Mouse (Mus musculus) retina, postnatal 7 days (tissue): Measurements from ENCODE around the gene Castor1.
A peak's percentile ranks its signal among the peaks of the same experiment; 100 is the strongest.

Experiments used
- DNase-seq: peaks from one replicate; pipeline ENCODE4 v3.0.0-alpha.2; 2012; ENCODE audit warnings: low read depth, low spot score

Gene Castor1

GRCm38 (mm10) chr11:4235052-4235655, 17.1 kb downstream of the Castor1 start:
- no peak for DNase-seq

GRCm38 (mm10) chr11:4235665-4236545, 17.9 kb downstream of the Castor1 start, which contains the start of gene Osm:
Osm (plus strand) TSS chr11:4236420.
- DNase-seq, result no peak

- no peak for DNase-seq
These were observed 18.6 kb downstream of the Castor1 start for GRCm38 (mm10) chr11:4236546-4237067.

- DNase-seq, result no peak
These were observed 19.4 kb downstream of the Castor1 start for GRCm38 (mm10) chr11:4237389-4237912.

DNA sequence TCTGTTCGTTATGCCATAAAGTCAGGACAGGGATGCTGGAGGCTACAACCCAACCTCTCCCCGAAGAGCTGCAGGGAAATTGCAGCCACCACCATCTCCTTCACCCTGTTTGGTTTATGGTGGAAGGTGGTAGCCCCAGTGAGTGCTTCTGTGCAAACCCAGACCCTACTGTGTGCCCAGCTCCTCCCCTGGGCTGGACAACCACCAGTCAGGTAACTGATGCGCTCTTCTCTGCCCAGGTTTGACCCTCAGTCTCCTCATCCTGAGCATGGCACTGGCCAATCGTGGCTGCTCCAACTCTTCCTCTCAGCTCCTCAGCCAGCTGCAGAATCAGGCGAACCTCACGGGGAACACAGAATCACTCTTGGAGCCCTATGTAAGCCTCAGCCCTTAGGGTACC, 20.1 kb downstream of the Castor1 start:
- no peak for DNase-seq

DNA sequence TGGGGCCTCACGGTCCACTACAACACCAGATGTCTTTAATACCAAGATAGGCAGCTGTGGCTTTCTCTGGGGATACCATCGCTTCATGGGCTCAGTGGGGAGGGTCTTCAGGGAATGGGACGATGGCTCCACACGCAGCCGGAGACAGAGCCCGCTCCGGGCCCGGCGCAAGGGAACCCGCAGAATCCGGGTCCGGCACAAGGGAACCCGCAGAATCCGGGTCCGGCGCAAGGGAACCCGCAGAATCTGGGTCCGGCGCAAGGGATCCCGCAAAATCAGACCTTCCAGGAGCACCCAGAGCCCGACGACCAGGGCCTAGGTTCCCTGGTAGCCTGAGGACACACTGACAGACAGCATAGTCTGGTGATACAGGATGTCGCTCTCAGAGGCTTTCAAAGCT, 21.7 kb downstream of the Castor1 start:
- no peak for DNase-seq

DNA sequence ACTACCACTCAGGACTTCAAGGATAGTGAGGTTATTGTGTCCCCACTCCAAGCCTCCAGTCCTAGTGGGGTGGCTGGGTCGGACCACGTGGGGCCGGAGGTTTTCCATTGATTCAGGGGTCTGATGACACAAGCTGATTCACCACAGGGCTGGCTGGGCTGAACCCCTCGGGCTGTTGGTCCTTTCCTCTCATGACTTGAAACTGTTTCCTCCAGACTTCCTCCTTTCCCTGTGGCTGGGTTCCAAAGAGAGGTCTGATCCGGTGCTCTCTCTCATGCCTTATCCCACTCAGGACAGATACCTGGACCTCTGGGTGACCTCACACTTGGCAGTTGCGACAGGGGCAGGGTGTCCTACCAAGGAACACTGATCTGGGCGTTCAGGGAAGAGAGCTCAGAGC, 22.1 kb downstream of the Castor1 start:
- no peak for DNase-seq

- no peak for DNase-seq
These were observed 23.2 kb downstream of the Castor1 start for GRCm38 (mm10) chr11:4241180-4241579.

GRCm38 (mm10) chr11:4246126-4246525, 28.1 kb downstream of the Castor1 start:
- no peak for DNase-seq

DNA sequence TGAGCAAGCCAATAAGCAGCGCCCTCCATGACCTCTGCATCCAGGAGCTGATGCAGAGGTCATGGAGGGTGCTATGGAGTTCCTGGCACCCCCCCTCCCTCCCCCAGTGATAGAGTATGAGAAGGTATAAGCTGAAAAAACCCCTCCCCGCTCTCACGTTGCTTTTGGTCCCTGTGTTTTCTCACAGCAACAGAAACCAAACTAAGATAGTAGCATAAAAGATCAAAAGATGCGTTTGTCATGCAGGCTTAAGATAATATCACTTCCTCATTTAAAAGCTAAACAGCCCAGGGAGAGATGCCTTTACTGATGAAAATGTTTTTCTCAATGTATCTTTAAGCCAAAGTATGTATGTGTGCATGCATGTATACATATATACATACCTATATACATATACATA, 28.6 kb downstream of the Castor1 start:
- no peak for DNase-seq

DNA sequence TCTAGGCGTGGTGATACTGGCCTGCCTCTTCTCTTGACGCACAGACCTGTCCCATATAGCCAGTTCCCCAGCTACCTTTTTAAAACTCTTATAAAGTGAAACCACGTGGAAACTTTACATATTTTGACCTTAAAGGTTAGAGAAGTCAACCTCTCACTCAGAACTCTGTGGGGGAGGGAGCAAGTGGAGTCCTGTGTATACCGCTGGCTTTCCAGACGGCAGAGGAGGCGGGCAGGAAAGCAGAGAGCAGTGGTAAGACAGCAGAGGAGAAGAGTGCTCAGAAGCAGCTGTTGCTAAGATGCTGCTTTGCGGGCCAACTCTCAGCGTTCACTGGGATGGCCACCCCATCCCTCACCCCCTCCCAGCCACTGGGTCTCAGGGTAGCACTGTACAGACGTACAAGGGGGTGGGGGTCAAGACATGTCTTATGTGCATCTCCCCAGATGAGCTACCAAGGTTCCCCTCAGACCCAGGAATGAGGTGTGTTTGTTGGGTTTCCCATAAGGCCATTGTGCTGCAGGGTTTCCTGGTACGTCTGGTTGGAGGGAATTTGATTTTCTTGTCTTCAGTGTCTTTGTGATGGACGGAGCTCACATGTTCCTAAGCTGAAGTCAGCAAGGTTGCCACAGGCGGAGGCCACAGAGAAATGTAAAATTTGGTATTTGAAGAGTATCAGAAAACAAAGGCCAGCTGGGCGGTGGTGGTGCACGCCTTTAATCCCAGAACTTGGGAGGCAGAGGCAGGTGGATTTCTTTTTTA, 29.4 kb downstream of the Castor1 start:
- DNase-seq, result no peak

GRCm38 (mm10) chr11:4249151-4249550, 31.1 kb downstream of the Castor1 start:
- DNase-seq, result no peak

DNA sequence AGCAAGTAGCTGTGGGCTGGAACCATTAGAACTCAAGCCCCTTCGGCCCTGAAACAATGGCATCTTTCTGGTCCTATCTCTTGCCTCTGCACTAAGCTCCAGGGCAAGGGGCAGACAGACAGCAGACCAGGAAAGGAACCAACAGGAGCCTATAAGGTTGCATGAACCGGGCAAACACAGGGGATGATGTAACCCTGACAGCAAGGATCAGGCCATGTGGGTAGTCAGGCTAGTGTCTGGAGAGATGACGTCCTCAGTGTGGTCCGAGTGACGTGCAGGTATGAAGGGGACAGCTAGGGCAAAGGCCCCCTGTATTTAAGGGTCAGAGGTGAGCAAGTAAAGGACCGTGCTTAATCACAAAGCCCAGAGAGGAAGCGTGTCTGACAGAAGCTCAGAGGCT, 32.3 kb downstream of the Castor1 start:
- no peak for DNase-seq

DNA sequence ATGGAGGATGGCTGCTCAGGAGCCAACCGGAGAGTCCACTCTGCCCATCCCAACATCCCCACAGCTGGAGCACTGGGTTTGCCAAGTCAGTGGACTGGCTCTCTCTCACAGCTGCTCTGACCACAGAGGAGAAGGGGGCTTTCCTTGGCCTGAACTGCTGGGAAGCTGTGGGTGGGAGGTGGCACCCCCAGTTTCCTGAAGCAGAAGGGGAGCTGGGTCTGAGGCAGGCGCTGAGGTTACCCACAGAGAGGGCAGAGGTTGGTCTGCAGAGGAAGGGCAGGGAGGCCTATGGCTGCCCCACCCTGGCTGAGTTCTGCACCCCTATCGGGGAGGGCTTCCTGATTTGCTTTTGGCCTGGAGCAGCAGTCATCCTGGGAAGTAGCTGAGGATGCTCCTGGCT, 33.4 kb downstream of the Castor1 start:
- no peak for DNase-seq

DNA sequence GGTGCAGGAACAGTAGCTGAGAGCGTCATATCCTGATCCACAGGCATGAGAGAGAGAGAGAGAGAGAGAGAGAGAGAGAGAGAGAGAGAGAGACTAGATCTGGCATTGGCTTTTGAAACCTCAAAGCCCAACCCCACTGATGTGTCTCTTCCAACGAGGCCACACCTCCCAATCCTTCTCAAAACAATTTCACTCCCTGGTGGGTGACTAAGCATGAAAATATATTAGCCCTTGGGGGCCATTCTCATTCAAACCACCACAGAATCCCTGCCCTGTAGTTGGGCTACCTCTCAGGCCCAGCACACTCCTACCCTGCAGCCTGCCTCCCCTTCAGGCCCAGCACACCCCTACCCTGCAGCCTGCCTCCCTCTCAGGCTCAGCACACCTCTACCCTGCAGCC, 34.9 kb downstream of the Castor1 start:
- no peak for DNase-seq

DNA sequence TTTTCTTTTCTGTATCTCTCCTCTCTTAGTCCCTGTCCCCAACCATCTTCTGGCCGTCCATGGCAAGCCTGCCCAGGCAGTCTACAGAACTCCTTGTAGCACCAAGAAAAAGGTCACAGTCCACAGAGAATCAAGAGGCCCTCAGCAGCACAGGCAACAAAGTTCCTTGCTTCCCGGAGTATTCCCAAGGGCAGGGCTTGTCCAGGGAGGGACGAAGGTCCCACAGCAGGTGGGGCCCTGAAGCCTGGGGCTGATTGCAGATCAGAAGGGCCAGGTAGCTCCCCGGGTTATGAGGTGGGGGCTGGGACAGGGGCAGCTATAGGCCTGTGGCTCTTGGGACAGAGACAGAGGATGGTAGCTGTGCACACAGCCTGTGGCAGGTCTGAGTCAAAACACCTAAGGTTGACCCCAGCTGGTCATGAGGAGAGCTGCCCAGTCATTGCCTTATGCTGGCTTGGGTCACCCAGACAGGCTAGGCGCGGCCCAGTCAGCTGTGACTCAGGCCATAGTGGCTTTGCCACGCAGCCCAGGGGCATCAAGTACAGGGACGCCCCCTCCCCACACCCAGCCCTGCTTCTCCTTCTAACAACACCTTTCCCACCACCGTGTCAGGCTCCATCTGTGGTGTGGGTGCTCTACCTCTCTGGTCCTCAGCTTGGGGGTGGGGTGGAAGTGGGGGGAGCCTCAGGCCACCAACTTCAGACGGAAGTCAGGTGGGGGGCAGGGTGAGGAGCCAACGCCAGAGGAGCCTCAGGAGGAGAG, 39.0 kb downstream of the Castor1 start, which contains the start of gene Lif:
Lif (plus strand) TSS at position 712 of the 762 bp plus-strand sequence.
- no peak for DNase-seq

GRCm38 (mm10) chr11:4257756-4258155, 39.7 kb downstream of the Castor1 start:
- no peak for DNase-seq

DNA sequence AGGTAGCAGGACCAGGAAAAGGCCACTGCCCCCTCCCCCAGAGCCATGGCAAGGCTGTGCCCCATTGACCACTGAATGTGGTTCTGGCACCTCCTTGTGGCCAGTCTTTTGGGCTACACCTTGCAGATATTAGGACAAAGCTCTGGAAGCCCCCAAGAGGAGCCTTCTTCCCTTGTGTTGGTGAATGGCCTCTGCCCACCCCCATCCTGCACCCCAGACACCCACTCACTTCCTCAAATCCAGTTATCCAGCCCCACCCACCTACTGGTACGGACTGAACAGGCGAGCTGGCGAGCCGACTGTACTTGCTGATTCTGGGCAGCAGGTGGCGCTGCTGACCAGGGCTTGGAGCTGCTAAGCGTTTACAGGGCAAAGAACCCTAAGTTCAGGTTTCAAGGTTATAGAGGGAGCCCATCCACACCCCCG, 40.6 kb downstream of the Castor1 start:
- DNase-seq, result peak; percentile 63

GRCm38 (mm10) chr11:4260463-4261187, 42.6 kb downstream of the Castor1 start:
- no peak for DNase-seq

GRCm38 (mm10) chr11:4261188-4261494, 43.1 kb downstream of the Castor1 start:
- DNase-seq, result no peak
